Mouse (Mus musculus): ENCODE measurements around the gene Gm28374.

- TF ChIP-seq CTCF (IDR thresholded peaks at IDR 0.05; ENCODE audit: control insufficient read depth, insufficient read depth, insufficient replicate concordance, low read depth, low read length) (no peak), POLR2A (IDR thresholded peaks at IDR 0.05; ENCODE audit: control insufficient read depth, low read depth, low read length) (no peak)
These were observed 23.5 kb downstream of the Gm28374 start for GRCm38 (mm10) chr19:6058513-6058912.
